ENCODE assay signal across 8 mouse cellular contexts in genomic region chr2:33659288-33659629, GRCm38 (mm10). TPM values are rescaled to one million over a fixed set of nuclear protein-coding genes. Genes with fewer than 3 reads are reported as not detected.
DNase-seq lines count a peak whose midpoint lies in the region; ATAC-seq and TF ChIP-seq lines count a peak whose summit lies in the region.

No protein-coding gene starts in this region.

- no peaks in the 10 kb centered on the region for H3K9me3 ChIP-seq in forebrain, embryonic 13.5 days (replicated peaks)
- H3K9me3 ChIP-seq in kidney, postnatal 0 days (replicated peaks; ENCODE audit: low read length) = no peaks in the 10 kb centered on the region

- 4% methylated on average over 7 of the region's 7 CpGs for WGBS in forebrain, embryonic 13.5 days
- 4% methylated on average over 7 of the region's 7 CpGs for WGBS in kidney, postnatal 0 days

- no peaks in the 10 kb centered on the region for H3K4me1 ChIP-seq in forebrain, embryonic 13.5 days
- H3K4me1 ChIP-seq in kidney, postnatal 0 days (replicated peaks; ENCODE audit: insufficient read depth, low read length) = no peaks in the 10 kb centered on the region

- no peaks in the 10 kb centered on the region for H3K36me3 ChIP-seq in forebrain, embryonic 13.5 days (ENCODE audit: poor library complexity, severe bottlenecking)
- no peaks in the 10 kb centered on the region for H3K36me3 ChIP-seq in kidney, postnatal 0 days (ENCODE audit: insufficient read depth, low read length)

- H3K9ac ChIP-seq in forebrain, embryonic 13.5 days = no peak overlapping the region
- H3K9ac ChIP-seq in kidney, postnatal 0 days (ENCODE audit: low read depth, low read length) = no peak overlapping the region

- ATAC-seq in forebrain, embryonic 13.5 days = no peak
- no peak for ATAC-seq in kidney, postnatal 0 days (replicated peaks; ENCODE audit: low FRiP score, low read depth)
- ATAC-seq in megakaryocyte progenitor cell, adult 5-6 weeks (replicated peaks; ENCODE audit: poor library complexity) = peak; percentile 44; the same call in 1 of the 2 replicates

- intact Hi-C loops in left cerebral cortex, postnatal 4 days (cut with DNase I) = no loop called here
- intact Hi-C loops in left cerebral cortex, postnatal 14 days (cut with DNase I) = no loop called here

- H3K4me3 ChIP-seq in forebrain, embryonic 13.5 days = no peak overlapping the region
- H3K4me3 ChIP-seq in kidney, postnatal 0 days (replicated peaks; ENCODE audit: low read depth, low read length) = no peak overlapping the region

- H3K4me2 ChIP-seq in forebrain, embryonic 13.5 days = peak overlapping the region; percentile 47
- H3K4me2 ChIP-seq in kidney, postnatal 0 days (ENCODE audit: low read length) = peak overlapping the region; percentile 28

- H3K27me3 ChIP-seq in forebrain, embryonic 13.5 days = no peaks in the 10 kb centered on the region
- no peaks in the 10 kb centered on the region for H3K27me3 ChIP-seq in kidney, postnatal 0 days (ENCODE audit: insufficient read depth, low read length)

- no peak overlapping the region for H3K27ac ChIP-seq in forebrain, embryonic 13.5 days
- no peak overlapping the region for H3K27ac ChIP-seq in kidney, postnatal 0 days

- DNase-seq in left cerebral cortex, postnatal 4 days = peak; percentile 41
- no peak for DNase-seq in left cerebral cortex, postnatal 14 days (ENCODE audit: low spot score in 2 of 2)
- peak; percentile 49 for DNase-seq in kidney, postnatal 0 days (ENCODE audit: low spot score)
- no peak for DNase-seq in frontal cortex, adult 2 months (ENCODE audit: extremely low spot score in 1 of 2, low spot score in 1 of 2)
- DNase-seq in spleen, adult 12 weeks (ENCODE audit: low spot score) = no peak
- DNase-seq in thymus, postnatal 4 days = no peak

- no peak for TF ChIP-seq CTCF in kidney, postnatal 0 days (IDR thresholded peaks at IDR 0.05; ENCODE audit: low read depth)

RNA-seq across cellular contexts. Expression of gene Lmx1b, which starts 18.9 kb away (rescaled TPM):
- total RNA-seq in left cerebral cortex, postnatal 4 days (2021) = under 1 TPM; 0.24 to 0.26 TPM
- under 1 TPM; 0.42 to 0.59 TPM for total RNA-seq in left cerebral cortex, postnatal 14 days (2021)
- polyA plus RNA-seq in forebrain, embryonic 13.5 days (2015; fragmentation: Nextera tagmentation; extraction: Ambion mirVana) = 0.12 and 0.54 TPM in 2 replicates
- polyA plus RNA-seq in kidney, postnatal 0 days (2015; fragmentation: Nextera tagmentation; extraction: Ambion mirVana) = 0.82 and 0.88 TPM in 2 replicates
- not detected in 2 replicates for total RNA-seq in megakaryocyte progenitor cell, adult 5-6 weeks (2015)
- not detected in 2 replicates for total RNA-seq in megakaryocyte progenitor cell, adult 5-6 weeks (2017)
- polyA plus RNA-seq in frontal cortex, adult 2 months (2012; rRNA removed) = 0.36 and 0.38 TPM in 2 replicates

Comparison
In these comparisons a context has a peak if more than half of its experiments do, and no peak if none do; other contexts are left out.
1. DNase-seq: peak in left cerebral cortex, postnatal 4 days (single experiment) and kidney, postnatal 0 days (single experiment); none in left cerebral cortex, postnatal 14 days (0 of 2), frontal cortex, adult 2 months (0 of 2), spleen, adult 12 weeks (single experiment) and thymus, postnatal 4 days (single experiment).